Mouse (Mus musculus): ENCODE data around the gene Spef2.

GRCm38 (mm10) chr15:9683485-9683884 is 65.2 kb downstream of the Spef2 start:
- TF ChIP-seq GATA1 (IDR thresholded peaks at IDR 0.05; ENCODE audit: borderline replicate concordance, low read length) (no peak), FLI1 (IDR thresholded peaks at IDR 0.05; ENCODE audit: low read length) (no peak)

Data from megakaryocyte, embryonic 14.5 days (primary cell).